Mouse (Mus musculus) bone marrow, adult 2 months (tissue): Measurements from ENCODE around the gene Dzank1. TPM values are rescaled to one million over a fixed set of nuclear protein-coding genes. Genes with fewer than 3 reads are reported as not detected.

Source experiments
- H3K27ac ChIP-seq: fragments of 200-500 bp; 2 replicates; pipeline ENCODE4 v1.5.1; 2012; ENCODE audit warnings: low read depth, mild to moderate bottlenecking, control low read depth, inconsistent platforms, low read length; ENCODE audit not compliant: control insufficient read depth, poor library complexity, insufficient read depth
- H3K4me1 ChIP-seq: fragments of 200-500 bp; 2 replicates; pipeline ENCODE4 v1.6.1; 2011; ENCODE audit warnings: low read length; ENCODE audit not compliant: control insufficient read depth, insufficient read depth
- H3K4me3 ChIP-seq: fragments of 200-500 bp; replicated peaks from 2 replicates; pipeline ENCODE3; 2011; ENCODE audit warnings: mild to moderate bottlenecking, low read depth, low read length, control low read depth; ENCODE audit not compliant: control insufficient read depth
- CTCF ChIP-seq: fragments of 200-500 bp; IDR thresholded peaks from 2 replicates; pipeline ENCODE4 v1.5.1; 2011; ENCODE audit warnings: low read length, control low read depth; ENCODE audit not compliant: control insufficient read depth, insufficient read depth
- POLR2A ChIP-seq: fragments of 200-500 bp; IDR thresholded peaks from 2 replicates; pipeline ENCODE4 v1.6.1; 2011; ENCODE audit warnings: low read depth, mild to moderate bottlenecking, control low read depth, low read length, borderline replicate concordance; ENCODE audit not compliant: control insufficient read depth
- WGBS: fragments of 180-500 bp; shearing (Covaris S2); methylation state at CpG from one replicate; pipeline ENCODE4 v1.1.7; 2018; 5-methylcytosine and 5-hydroxymethylcytosine counted together
- polyA plus RNA-seq: library from polyadenylated mRNA; stranded (reverse); fragments of >200 nt; gene quantifications from 2 replicates; pipeline ENCODE4 v1.2.4, GENCODE M21; 2011; ENCODE audit warnings: low replicate concordance; ENCODE audit not compliant: missing spikeins, insufficient read depth, insufficient read length

The Dzank1 gene
- polyA plus RNA-seq, 1 experiment = 0.37 TPM

- WGBS = 74% methylated on average over 5 of the region's 5 CpGs
- TF ChIP-seq POLR2A (no peak), CTCF (no peak)
- Histone ChIP-seq H3K27ac (no peak overlapping the region), H3K4me3 (no peak overlapping the region), H3K4me1 (no peaks in the 10 kb centered on the region)
Observed at GRCm38 (mm10) chr2:144431286-144431825, 95.9 kb downstream of the Dzank1 start.

- TF ChIP-seq POLR2A (no peak), CTCF (no peak)
- Histone ChIP-seq H3K27ac (no peak overlapping the region), H3K4me1 (no peaks in the 10 kb centered on the region), H3K4me3 (no peak overlapping the region)
- 89% methylated on average over 7 of the region's 7 CpGs for WGBS
Observed at GRCm38 (mm10) chr2:144429171-144429570, 98.0 kb downstream of the Dzank1 start.

GRCm38 (mm10) chr2:144428659-144429058 lies 98.6 kb downstream of the Dzank1 start:
- 79% methylated on average over 8 of the region's 8 CpGs for WGBS
- no peak for TF ChIP-seq POLR2A
- no peak for TF ChIP-seq CTCF
- no peaks in the 10 kb centered on the region for H3K4me1 ChIP-seq
- H3K27ac ChIP-seq = no peak overlapping the region
- no peak overlapping the region for H3K4me3 ChIP-seq

- Histone ChIP-seq H3K4me1 (no peaks in the 10 kb centered on the region), H3K27ac (no peak overlapping the region), H3K4me3 (no peak overlapping the region)
- WGBS = 77% methylated on average over 5 of the region's 5 CpGs
- no peak for TF ChIP-seq CTCF
- no peak for TF ChIP-seq POLR2A
Observed at GRCm38 (mm10) chr2:144427852-144428251, 99.4 kb downstream of the Dzank1 start.

- Histone ChIP-seq H3K4me3 (no peak overlapping the region), H3K4me1 (no peaks in the 10 kb centered on the region), H3K27ac (no peak overlapping the region)
- TF ChIP-seq CTCF = no peak
- TF ChIP-seq POLR2A = no peak
- 87% methylated on average over 1 of the region's 1 CpGs for WGBS
Observed at GRCm38 (mm10) chr2:144425761-144426160, 101.5 kb downstream of the Dzank1 start.

- Histone ChIP-seq H3K27ac (no peak overlapping the region), H3K4me1 (no peaks in the 10 kb centered on the region), H3K4me3 (no peak overlapping the region)
- no peak for TF ChIP-seq CTCF
- no peak for TF ChIP-seq POLR2A
- 73% methylated on average over 10 of the region's 10 CpGs for WGBS
Observed at GRCm38 (mm10) chr2:144422094-144422675, 105.0 kb downstream of the Dzank1 start.

Other genes starting within 250 kb of the Dzank1 start
- 0.97 TPM in 1 of 2 replicates, not detected in the other for gene Ovol2, start 195.3 kb downstream of the Dzank1 start, polyA plus RNA-seq
- 17.5 and 20.0 TPM in 2 replicates for gene Kat14, start 158.4 kb downstream of the Dzank1 start, polyA plus RNA-seq
- gene Pet117, start 158.4 kb downstream of the Dzank1 start, polyA plus RNA-seq = 1.7 TPM in 1 of 2 replicates, not detected in the other
- gene Polr3f, start 304 bp upstream of the Dzank1 start, polyA plus RNA-seq = 5.1 and 7.3 TPM in 2 replicates
- gene Rbbp9, start 23.5 kb upstream of the Dzank1 start, polyA plus RNA-seq = 4.0 and 4.6 TPM in 2 replicates
- 14.0 and 20.1 TPM in 2 replicates for gene Sec23b, start 28.8 kb upstream of the Dzank1 start, polyA plus RNA-seq
- 5.8 and 24.7 TPM in 2 replicates for gene Smim26, start 66.6 kb upstream of the Dzank1 start, polyA plus RNA-seq
- gene Dtd1, start 72.5 kb upstream of the Dzank1 start, polyA plus RNA-seq = 3.3 and 5.6 TPM in 2 replicates